Mouse (Mus musculus) hematopoietic stem cell, adult 5-6 weeks (primary cell): ENCODE results near the gene Ankrd27. TPM values are rescaled to one million over a fixed set of nuclear protein-coding genes. Genes with fewer than 3 reads are reported as not detected.
"Not testable (repeated sequence)": the region's sequence is repeated elsewhere in the genome, so short reads cannot be mapped to it uniquely, and the experiment has no call there.

Source experiments
- ATAC-seq, 2 experiments: fragments of 125-278 bp in 1 of 2; replicated peaks in 1 of 2; 2 replicates each; pipeline ENCODE4 v1.8.0; 2016 to 2017; ENCODE audit warnings: inconsistent platforms in 2 of 2, mild to moderate bottlenecking in 2 of 2, moderate number of reproducible peaks in 2 of 2, low read depth in 1 of 2, moderate TSS enrichment in 1 of 2; ENCODE audit not compliant: low FRiP score in 2 of 2, poor library complexity in 2 of 2, severe bottlenecking in 2 of 2, insufficient read depth in 1 of 2, low TSS enrichment in 1 of 2
- total RNA-seq: library from RNA; stranded (forward); fragments of 172-1452, 232-1000 nt; gene quantifications from 2 replicates; pipeline ENCODE4 v1.2.3, GENCODE M21; 2017

The Ankrd27 gene
- total RNA-seq, 1 experiment from 2014 or later = 37.3 TPM

- ATAC-seq = not testable (repeated sequence)
Observed at GRCm38 (mm10) chr7:35570883-35571282, 15.2 kb upstream of the Ankrd27 start.

- ATAC-seq = peak; percentile 69 to 77; a peak in 3 of 4 replicates
Observed at GRCm38 (mm10) chr7:35579849-35580248, 6.2 kb upstream of the Ankrd27 start.

- no peak for ATAC-seq
Observed at GRCm38 (mm10) chr7:35582719-35583118, 3.3 kb upstream of the Ankrd27 start.

- ATAC-seq = no peak
Observed at GRCm38 (mm10) chr7:35583476-35584025, 2.5 kb upstream of the Ankrd27 start.

- no peak for ATAC-seq
Observed at GRCm38 (mm10) chr7:35584068-35584785, 1.8 kb upstream of the Ankrd27 start.

GRCm38 (mm10) chr7:35584786-35585190 lies 1.3 kb upstream of the Ankrd27 start:
- no peak for ATAC-seq

- ATAC-seq = peak; percentile 18 to 30
Observed at GRCm38 (mm10) chr7:35585191-35586054, 621 bp upstream of the Ankrd27 start, which contains the start of gene Rgs9bp. Rgs9bp (minus strand) TSS chr7:35585582.

GRCm38 (mm10) chr7:35586906-35587445 lies 932 bp downstream of the Ankrd27 start:
- no peak for ATAC-seq

- no peak for ATAC-seq
Observed at GRCm38 (mm10) chr7:35587728-35588127, 1.7 kb downstream of the Ankrd27 start.

GRCm38 (mm10) chr7:35588680-35589428 lies 2.8 kb downstream of the Ankrd27 start:
- ATAC-seq = peak; percentile 25 to 29; a peak in 3 of 4 replicates

- ATAC-seq = no peak
Observed at GRCm38 (mm10) chr7:35589485-35589884, 3.4 kb downstream of the Ankrd27 start.

GRCm38 (mm10) chr7:35590731-35591191 lies 4.7 kb downstream of the Ankrd27 start:
- ATAC-seq = no peak

GRCm38 (mm10) chr7:35594311-35594710 lies 8.3 kb downstream of the Ankrd27 start:
- ATAC-seq = no peak

GRCm38 (mm10) chr7:35599492-35599891 lies 13.4 kb downstream of the Ankrd27 start:
- ATAC-seq = no peak

GRCm38 (mm10) chr7:35600031-35600430 lies 14.0 kb downstream of the Ankrd27 start:
- ATAC-seq = no peak

GRCm38 (mm10) chr7:35601106-35601505 lies 15.1 kb downstream of the Ankrd27 start:
- no peak for ATAC-seq

- no peak for ATAC-seq
Observed at GRCm38 (mm10) chr7:35602766-35603165, 16.7 kb downstream of the Ankrd27 start.
